Mouse (Mus musculus) spleen, postnatal 10 days (tissue): ENCODE data around the gene Grm2.
"Not testable (repeated sequence)": the region's sequence is repeated elsewhere in the genome, so short reads cannot be mapped to it uniquely, and the experiment has no call there.

Source experiments
- DNase-seq, 2 experiments: peaks; one replicate each; pipeline ENCODE4 v3.0.0; 2021 to 2022; ENCODE audit warnings: low spot score in 2 of 2

The Grm2 gene

GRCm38 (mm10) chr9:106647226-106647625 is 8.7 kb downstream of the Grm2 start:
- no peak for DNase-seq

- no peak for DNase-seq
Measured at GRCm38 (mm10) chr9:106645684-106646271, 10.1 kb downstream of the Grm2 start.

- DNase-seq: no peak
Measured at GRCm38 (mm10) chr9:106643787-106644186, 12.1 kb downstream of the Grm2 start.

GRCm38 (mm10) chr9:106643128-106643527 is 12.8 kb downstream of the Grm2 start:
- DNase-seq: peak; percentile 38 to 80

- DNase-seq: no peak
Measured at GRCm38 (mm10) chr9:106641346-106641745, 14.5 kb downstream of the Grm2 start.

GRCm38 (mm10) chr9:106638154-106638553 is 17.7 kb downstream of the Grm2 start:
- no peak for DNase-seq

- no peak for DNase-seq
Measured at GRCm38 (mm10) chr9:106632185-106632584, 23.7 kb downstream of the Grm2 start.

- not testable (repeated sequence) for DNase-seq
Measured at GRCm38 (mm10) chr9:106627796-106628195, 28.1 kb downstream of the Grm2 start.

- no peak for DNase-seq
Measured at GRCm38 (mm10) chr9:106626282-106626681, 29.6 kb downstream of the Grm2 start, which contains the start of gene Iqcf6. Iqcf6 (plus strand) TSS chr9:106626582.

- no peak for DNase-seq
Measured at GRCm38 (mm10) chr9:106617496-106617895, 38.4 kb downstream of the Grm2 start.

GRCm38 (mm10) chr9:106616306-106616705 is 39.6 kb downstream of the Grm2 start:
- DNase-seq: no peak

- no peak for DNase-seq
Measured at GRCm38 (mm10) chr9:106614616-106615015, 41.3 kb downstream of the Grm2 start.

GRCm38 (mm10) chr9:106613951-106614350 is 41.9 kb downstream of the Grm2 start:
- no peak for DNase-seq

- no peak for DNase-seq
Measured at GRCm38 (mm10) chr9:106610727-106611126, 45.2 kb downstream of the Grm2 start.

GRCm38 (mm10) chr9:106600546-106600945 is 55.3 kb downstream of the Grm2 start:
- DNase-seq: peak; percentile 8 to 53

GRCm38 (mm10) chr9:106598466-106598865 is 57.4 kb downstream of the Grm2 start:
- DNase-seq: no peak

- no peak for DNase-seq
Measured at GRCm38 (mm10) chr9:106595836-106596235, 60.0 kb downstream of the Grm2 start.

- DNase-seq: not testable (repeated sequence)
Measured at GRCm38 (mm10) chr9:106595402-106595801, 60.5 kb downstream of the Grm2 start.
